Mouse (Mus musculus): ENCODE measurements around the gene Gm15737.

The Gm15737 gene

GRCm38 (mm10) chr6:92874854-92875253 is 5.7 kb downstream of the Gm15737 start:
- in situ Hi-C loops (cut with MboI; ENCODE audit: low sequenced_read_pairs), result no loop called here

DNA sequence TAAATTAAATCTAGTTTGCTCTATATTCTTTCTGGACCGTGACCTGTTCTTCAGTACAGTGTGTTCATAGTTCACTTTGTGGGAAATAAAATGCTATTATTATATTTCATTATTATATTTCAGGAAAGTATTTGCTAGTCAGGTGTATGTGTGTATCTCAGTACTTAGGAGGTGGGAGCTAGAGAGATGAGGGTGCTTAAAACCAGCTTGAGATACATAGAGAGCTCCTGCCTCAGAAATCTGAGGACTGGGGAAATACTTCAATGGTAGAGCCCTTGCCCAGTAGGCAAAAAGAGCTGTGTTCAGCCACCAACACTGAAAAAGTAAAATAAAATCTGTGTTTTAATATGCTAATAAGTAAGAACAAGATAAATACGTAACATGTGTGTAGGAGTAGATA is 6.2 kb downstream of the Gm15737 start:
- in situ Hi-C loops (cut with MboI; ENCODE audit: low sequenced_read_pairs), result no loop called here

GRCm38 (mm10) chr6:92876121-92876520 is 7.0 kb downstream of the Gm15737 start:
- in situ Hi-C loops (cut with MboI; ENCODE audit: low sequenced_read_pairs), result no loop called here

DNA sequence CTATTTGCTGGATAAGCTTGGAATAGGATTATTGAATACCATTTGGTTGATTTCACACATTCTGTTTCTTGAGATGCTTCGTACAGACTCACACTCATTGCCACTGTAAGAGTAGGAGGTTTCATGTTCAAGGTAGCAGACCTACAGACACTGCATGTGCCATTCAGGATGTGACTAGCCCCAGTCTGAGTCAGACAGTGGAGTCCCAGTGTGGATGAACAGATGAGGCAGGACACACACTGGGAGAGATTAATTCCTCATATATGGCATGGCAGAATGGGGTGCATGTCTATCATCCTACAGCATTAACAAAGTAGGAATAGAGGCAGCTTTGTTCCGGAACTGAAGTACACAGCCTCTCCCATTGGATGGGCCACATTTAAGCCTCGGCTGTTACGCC is 8.1 kb downstream of the Gm15737 start:
- in situ Hi-C loops (cut with MboI; ENCODE audit: low sequenced_read_pairs), result no loop called here

DNA sequence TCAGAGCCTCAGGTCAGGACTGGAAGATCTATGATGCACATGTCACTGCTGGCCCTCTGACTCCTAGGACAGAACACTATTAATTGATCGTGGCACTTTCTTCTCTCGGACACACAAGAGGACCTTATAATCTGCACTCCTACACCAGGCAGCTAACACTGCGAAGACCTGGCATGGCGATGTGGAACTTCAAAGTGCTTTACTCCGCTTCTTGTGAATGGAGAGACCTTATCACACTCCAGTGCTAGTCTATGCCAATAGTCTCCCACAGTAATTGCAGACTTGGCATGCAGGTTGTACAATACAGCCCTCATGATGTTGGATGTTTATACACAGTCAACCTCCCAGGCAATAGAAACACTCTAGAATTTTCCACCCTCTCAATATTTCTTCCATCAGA is 9.6 kb downstream of the Gm15737 start:
- in situ Hi-C loops (cut with MboI; ENCODE audit: low sequenced_read_pairs), result no loop called here

DNA sequence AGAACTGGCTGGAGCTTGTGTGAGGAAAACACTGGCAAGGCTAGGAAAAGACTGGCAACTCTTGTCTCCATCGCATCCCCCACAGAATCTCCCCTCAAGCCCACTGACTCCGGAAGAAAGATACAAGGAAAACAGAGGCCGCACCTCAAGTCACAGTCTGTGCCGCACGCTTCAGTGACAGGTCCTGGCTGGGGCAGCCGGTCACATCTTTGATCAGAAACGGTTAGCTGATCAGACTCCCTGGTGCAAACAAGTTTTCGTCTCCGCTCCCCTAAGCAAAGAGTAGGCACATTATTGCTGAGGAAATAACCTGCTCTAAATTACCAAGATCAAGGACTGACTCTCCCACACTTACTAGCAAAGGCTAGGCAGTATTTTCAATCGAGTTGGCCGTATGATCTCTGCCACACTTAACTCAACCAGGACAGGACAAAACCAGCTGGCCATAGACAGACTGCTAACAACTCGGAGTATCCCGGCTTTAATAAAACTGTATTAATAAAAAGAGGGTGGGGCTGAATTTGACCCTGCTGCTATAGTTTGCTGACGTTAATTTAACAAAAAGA is 10.6 kb downstream of the Gm15737 start:
- in situ Hi-C loops (cut with MboI; ENCODE audit: low sequenced_read_pairs), result no loop called here

- in situ Hi-C loops (cut with MboI; ENCODE audit: low sequenced_read_pairs), result no loop called here
These were observed 13.3 kb downstream of the Gm15737 start for GRCm38 (mm10) chr6:92882446-92882845.

GRCm38 (mm10) chr6:92883131-92883900 is 14.2 kb downstream of the Gm15737 start:
- in situ Hi-C loops (cut with MboI; ENCODE audit: low sequenced_read_pairs), result no loop called here

GRCm38 (mm10) chr6:92891535-92891934 is 22.4 kb downstream of the Gm15737 start:
- in situ Hi-C loops (cut with MboI; ENCODE audit: low sequenced_read_pairs), result no loop called here

- in situ Hi-C loops (cut with MboI; ENCODE audit: low sequenced_read_pairs), result no loop called here
These were observed 34.9 kb downstream of the Gm15737 start for GRCm38 (mm10) chr6:92904037-92904436.

GRCm38 (mm10) chr6:92904491-92904890 is 35.3 kb downstream of the Gm15737 start:
- in situ Hi-C loops (cut with MboI; ENCODE audit: low sequenced_read_pairs), result no loop called here

DNA sequence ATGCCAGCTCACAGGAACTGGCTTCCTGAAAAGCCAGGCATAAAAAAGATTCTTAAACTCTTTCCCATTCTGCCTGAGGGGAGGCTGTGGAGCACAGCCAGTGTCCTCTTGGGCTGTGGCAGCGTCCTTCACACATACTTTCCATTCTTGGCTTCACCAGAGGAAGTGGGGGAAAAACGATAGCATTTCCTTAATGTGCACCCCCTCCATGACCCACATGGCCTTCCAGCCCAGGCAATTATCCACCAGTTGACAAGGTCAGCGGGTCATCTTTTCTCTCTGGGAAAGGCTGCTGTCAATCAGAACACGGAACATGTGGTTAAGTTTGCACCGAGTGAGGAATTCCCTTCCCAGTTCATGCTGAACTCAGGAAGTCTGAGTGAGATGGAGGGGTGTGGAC is 36.8 kb downstream of the Gm15737 start:
- in situ Hi-C loops (cut with MboI; ENCODE audit: low sequenced_read_pairs), result no loop called here

DNA sequence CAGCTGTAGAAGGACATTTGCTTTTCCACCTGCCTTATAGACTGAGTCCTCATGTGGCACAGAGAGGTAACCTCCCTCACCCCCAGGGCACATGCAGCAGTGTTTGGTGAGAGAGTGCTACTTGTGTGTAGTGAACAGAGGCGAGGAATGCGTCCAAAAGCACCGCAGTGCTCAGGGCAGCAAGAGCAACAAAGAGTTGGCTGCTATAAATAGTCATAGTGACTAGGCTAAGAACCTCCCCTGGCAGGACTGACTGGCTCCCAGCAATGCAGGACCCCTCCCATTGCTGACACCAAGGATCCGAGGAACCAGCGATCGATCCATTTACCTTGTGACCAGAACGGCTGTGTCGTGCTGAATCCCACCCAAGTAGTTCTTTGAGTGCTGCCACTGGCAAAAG is 40.2 kb downstream of the Gm15737 start:
- in situ Hi-C loops (cut with MboI; ENCODE audit: low sequenced_read_pairs), result no loop called here

GRCm38 (mm10) chr6:92910611-92911010 is 41.5 kb downstream of the Gm15737 start:
- in situ Hi-C loops (cut with MboI; ENCODE audit: low sequenced_read_pairs), result no loop called here

DNA sequence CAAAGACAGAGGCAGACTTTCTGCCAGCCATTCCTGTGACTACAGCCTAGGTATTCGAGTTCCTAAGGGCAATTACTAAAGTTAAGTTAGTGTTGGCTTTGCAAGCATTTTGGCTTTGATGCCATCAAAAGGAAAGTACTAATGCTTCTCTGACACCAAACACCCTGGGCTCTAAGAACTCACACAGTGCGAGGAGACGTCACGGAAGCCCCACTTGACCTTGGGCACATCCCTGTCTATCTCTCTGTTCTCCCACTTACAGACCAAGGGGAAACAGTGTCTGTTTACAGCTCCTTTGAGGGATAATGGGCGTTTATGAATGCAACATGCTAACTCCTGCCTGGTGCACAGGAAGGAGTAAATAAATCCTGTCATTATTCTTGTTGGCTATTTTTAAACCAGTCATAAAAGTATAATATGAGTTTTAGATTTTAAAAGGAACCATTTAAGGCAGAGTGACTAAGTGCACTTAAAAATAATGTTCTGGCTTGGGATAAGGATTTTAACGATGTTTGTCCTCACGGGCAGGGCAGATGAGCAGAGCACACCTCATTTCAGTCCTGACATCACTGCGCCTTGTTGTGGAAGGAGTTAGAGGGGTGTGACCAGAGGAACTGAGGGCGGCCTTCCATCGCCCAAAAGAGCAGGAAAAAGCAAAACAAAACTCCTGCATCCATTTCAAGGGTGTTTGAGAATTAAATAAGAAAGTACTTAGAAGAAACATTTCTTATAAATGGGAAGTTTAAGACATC is 52.0 kb downstream of the Gm15737 start:
- in situ Hi-C loops (cut with MboI; ENCODE audit: low sequenced_read_pairs), result no loop called here

GRCm38 (mm10) chr6:92921843-92922242 is 52.7 kb downstream of the Gm15737 start:
- in situ Hi-C loops (cut with MboI; ENCODE audit: low sequenced_read_pairs), result no loop called here

DNA sequence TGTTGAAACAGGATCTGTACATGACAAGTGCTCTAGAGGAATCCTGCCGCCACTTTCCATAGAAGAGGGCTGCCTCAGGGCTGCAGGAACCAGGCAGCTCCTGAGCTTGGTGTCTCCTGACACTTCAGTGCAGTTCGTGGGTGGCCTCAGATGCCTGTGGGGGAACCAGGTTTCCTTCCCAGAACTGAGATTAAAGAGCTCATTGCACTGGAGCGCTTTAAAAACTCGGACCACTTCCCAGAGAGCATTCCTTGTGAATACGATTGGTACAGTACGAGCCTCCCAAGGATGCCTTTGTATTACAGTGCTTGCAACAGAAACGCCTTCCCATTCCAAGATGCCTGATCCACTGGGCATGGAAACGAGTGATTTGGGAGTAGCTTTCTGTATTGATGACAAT is 55.4 kb downstream of the Gm15737 start:
- in situ Hi-C loops (cut with MboI; ENCODE audit: low sequenced_read_pairs), result no loop called here

DNA sequence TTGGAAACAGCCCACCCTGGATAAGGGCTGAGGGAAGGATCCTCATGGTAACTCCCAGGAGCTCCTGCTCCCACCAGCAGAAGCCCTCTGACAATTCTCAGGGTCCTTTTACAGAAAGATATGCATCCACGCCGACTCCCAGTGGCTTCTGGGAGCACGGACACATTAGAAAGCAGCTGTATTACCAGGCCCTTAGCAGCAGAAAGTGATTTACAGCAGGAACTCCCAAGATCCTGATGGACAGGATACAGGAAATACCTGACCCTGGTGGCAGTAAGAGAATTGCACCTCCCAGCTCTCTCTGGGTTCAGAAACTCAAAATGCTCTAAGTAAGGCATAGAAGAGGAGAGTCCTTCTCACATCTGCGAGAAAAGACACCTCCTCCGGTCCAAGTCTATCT is 59.1 kb downstream of the Gm15737 start:
- in situ Hi-C loops (cut with MboI; ENCODE audit: low sequenced_read_pairs), result no loop called here

Data from CH12F3 (cell line).